In the genomic region with DNA sequence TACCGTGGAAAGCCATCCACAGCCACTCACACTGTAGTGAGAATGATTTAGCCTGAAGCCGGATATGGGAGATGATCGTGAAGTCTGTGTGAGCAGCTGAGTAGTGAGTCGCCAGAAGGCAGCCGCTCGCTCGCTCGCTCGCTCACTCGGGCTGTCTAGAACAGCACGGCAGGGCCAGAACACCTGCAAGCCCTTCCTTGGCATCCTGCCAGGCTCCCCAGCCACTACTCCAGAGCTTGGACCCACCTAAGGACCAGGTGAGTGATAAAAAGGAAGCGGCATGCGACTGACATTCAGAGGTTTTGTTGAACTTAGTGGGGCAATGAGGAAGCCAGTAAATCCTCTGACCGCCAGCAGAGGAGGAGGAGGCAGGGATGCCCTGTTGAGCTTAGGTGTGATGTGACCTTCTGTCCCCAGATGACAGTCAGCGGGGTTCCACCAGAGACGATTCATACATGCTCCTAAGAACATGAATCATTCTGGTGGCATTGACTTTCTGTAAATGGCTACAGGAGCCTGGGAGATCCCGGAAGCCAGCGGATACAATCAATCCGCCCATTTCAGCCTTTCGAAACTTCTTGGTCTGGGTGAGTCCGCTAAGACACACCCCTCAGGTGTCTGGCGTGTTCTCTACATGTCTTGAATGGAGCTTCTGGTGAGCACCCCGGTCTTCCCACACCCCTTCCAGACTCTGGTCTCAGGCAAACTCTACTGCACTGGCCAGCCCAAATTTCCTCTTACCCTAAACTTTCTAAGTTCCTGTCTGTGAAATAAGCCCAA, we compare ENCODE assay signal across 22 mouse cellular contexts. TPM values are rescaled to one million over a fixed set of nuclear protein-coding genes. Genes with fewer than 3 reads are reported as not detected.
A peak's percentile ranks its signal among the peaks of the same experiment; 100 is the strongest.
DNase-seq lines count a peak whose midpoint lies in the region; ATAC-seq and TF ChIP-seq lines count a peak whose summit lies in the region.
"Had no signal": no experiment of that assay in that cellular context is flagged by ENCODE, and none has a peak within 500 bp of the region (broad histone marks: within the 10 kb centered on the region; RNA-seq: fewer than 3 reads in every experiment).

No protein-coding gene starts in this region.

- no peak overlapping the region for H3K9ac ChIP-seq in forebrain, postnatal 0 days
- H3K9ac ChIP-seq in forebrain, embryonic 15.5 days (replicated peaks) = no peak overlapping the region
- no peak overlapping the region for H3K9ac ChIP-seq in intestine, embryonic 14.5 days (ENCODE audit: low read length)
- no peak overlapping the region for H3K9ac ChIP-seq in stomach, postnatal 0 days (ENCODE audit: low read length)
- H3K9ac ChIP-seq: heart, embryonic 13.5 days; hindbrain, embryonic 15.5 days; limb, embryonic 13.5 days; liver, embryonic 14.5 days had no signal

- no peaks in the 10 kb centered on the region for H3K27me3 ChIP-seq in forebrain, postnatal 0 days (ENCODE audit: insufficient read depth, low read length)
- H3K27me3 ChIP-seq in forebrain, embryonic 15.5 days = no peaks in the 10 kb centered on the region
- no peaks in the 10 kb centered on the region for H3K27me3 ChIP-seq in intestine, embryonic 14.5 days (replicated peaks; ENCODE audit: control insufficient read depth, insufficient read depth, low read length)
- H3K27me3 ChIP-seq in stomach, postnatal 0 days (ENCODE audit: control insufficient read depth, insufficient read depth, low read length) = no peaks in the 10 kb centered on the region
- H3K27me3 ChIP-seq: hindbrain, embryonic 15.5 days had no signal

- no peak for TF ChIP-seq EP300 in stomach, postnatal 0 days (optimal IDR thresholded peaks at IDR 0.05)

- no peak for ATAC-seq in forebrain, postnatal 0 days
- no peak for ATAC-seq in forebrain, embryonic 15.5 days (replicated peaks)
- ATAC-seq in intestine, embryonic 14.5 days (replicated peaks; ENCODE audit: low FRiP score, low TSS enrichment, low read depth) = 0 out of 2 replicates have a peak, but pooled peaks have one; percentile 21
- ATAC-seq in stomach, postnatal 0 days (ENCODE audit: low FRiP score, low TSS enrichment) = peak; percentile 31; the same call in 1 of the 2 replicates
- no peak for ATAC-seq in frontal cortex, adult (ENCODE audit: low TSS enrichment)
- ATAC-seq: activated CD4-positive, CD25-positive, alpha-beta regulatory T cell, adult 4 months had no signal

- H3K9me3 ChIP-seq in forebrain, postnatal 0 days (ENCODE audit: low read length) = no peaks in the 10 kb centered on the region
- H3K9me3 ChIP-seq in forebrain, embryonic 15.5 days = no peaks in the 10 kb centered on the region
- H3K9me3 ChIP-seq in intestine, embryonic 14.5 days (ENCODE audit: control insufficient read depth, low read length) = no peaks in the 10 kb centered on the region
- H3K9me3 ChIP-seq in stomach, postnatal 0 days (ENCODE audit: control insufficient read depth, low read length) = no peaks in the 10 kb centered on the region
- H3K9me3 ChIP-seq: heart, embryonic 13.5 days; hindbrain, embryonic 15.5 days; limb, embryonic 13.5 days; midbrain, embryonic 10.5 days had no signal

- H3K4me2 ChIP-seq in forebrain, postnatal 0 days (ENCODE audit: low read depth) = no peak overlapping the region
- no peak overlapping the region for H3K4me2 ChIP-seq in forebrain, embryonic 15.5 days (replicated peaks)
- H3K4me2 ChIP-seq in intestine, embryonic 14.5 days (ENCODE audit: low read length) = no peak overlapping the region
- no peak overlapping the region for H3K4me2 ChIP-seq in stomach, postnatal 0 days (replicated peaks; ENCODE audit: low read depth)
- H3K4me2 ChIP-seq: heart, embryonic 13.5 days; hindbrain, embryonic 15.5 days; limb, embryonic 13.5 days had no signal

- no peak overlapping the region for H3K4me3 ChIP-seq in forebrain, postnatal 0 days (ENCODE audit: low read depth, low read length)
- no peak overlapping the region for H3K4me3 ChIP-seq in forebrain, embryonic 15.5 days
- no peak overlapping the region for H3K4me3 ChIP-seq in intestine, embryonic 14.5 days (ENCODE audit: low read depth, low read length)
- H3K4me3 ChIP-seq in stomach, postnatal 0 days (ENCODE audit: low read depth, low read length) = no peak overlapping the region
- H3K4me3 ChIP-seq: heart, embryonic 13.5 days; hindbrain, embryonic 15.5 days; limb, embryonic 13.5 days; midbrain, embryonic 10.5 days had no signal

- peak; percentile 11 for DNase-seq in forebrain, postnatal 0 days
- peak; percentile 37 to 42 for DNase-seq in right cerebral cortex, postnatal 10 days (ENCODE audit: low spot score in 2 of 2)
- DNase-seq in right cerebral cortex, postnatal 36 days (ENCODE audit: low spot score in 2 of 2) = no peak
- no peak for DNase-seq in intestine, embryonic 14.5 days (ENCODE audit: low spot score)
- peak; percentile 45 for DNase-seq in stomach, postnatal 0 days (ENCODE audit: low spot score)
- DNase-seq: adrenal gland, postnatal 25 days; cerebellum, adult 2 months; heart, postnatal 36 days; thymus, postnatal 25 days had no signal

- no peaks in the 10 kb centered on the region for H3K36me3 ChIP-seq in forebrain, postnatal 0 days (ENCODE audit: insufficient read depth)
- H3K36me3 ChIP-seq in forebrain, embryonic 15.5 days = no peaks in the 10 kb centered on the region
- H3K36me3 ChIP-seq in intestine, embryonic 14.5 days (ENCODE audit: control insufficient read depth, insufficient read depth, low read length) = no peaks in the 10 kb centered on the region
- H3K36me3 ChIP-seq in stomach, postnatal 0 days (ENCODE audit: control insufficient read depth, insufficient read depth, low read length) = no peaks in the 10 kb centered on the region
- H3K36me3 ChIP-seq: heart, embryonic 13.5 days; hindbrain, embryonic 15.5 days; limb, embryonic 13.5 days; midbrain, embryonic 10.5 days had no signal

- no peak for TF ChIP-seq CTCF in forebrain, postnatal 0 days (IDR thresholded peaks at IDR 0.05; ENCODE audit: low read depth)
- no peak for TF ChIP-seq CTCF in stomach, postnatal 0 days (IDR thresholded peaks at IDR 0.05; ENCODE audit: low read depth)

- 77% methylated on average over 23 of the region's 23 CpGs for WGBS in forebrain, postnatal 0 days
- WGBS in forebrain, embryonic 15.5 days = 78% methylated on average over 23 of the region's 23 CpGs
- 65% methylated on average over 23 of the region's 23 CpGs for WGBS in intestine, embryonic 14.5 days
- WGBS in stomach, postnatal 0 days = 46% methylated on average over 23 of the region's 23 CpGs

- no peaks in the 10 kb centered on the region for H3K4me1 ChIP-seq in forebrain, postnatal 0 days (ENCODE audit: insufficient read depth)
- H3K4me1 ChIP-seq in forebrain, embryonic 15.5 days = no peaks in the 10 kb centered on the region; the same call in 1 of the 2 replicates
- H3K4me1 ChIP-seq in intestine, embryonic 14.5 days (replicated peaks; ENCODE audit: control insufficient read depth, insufficient read depth, low read length) = no peaks in the 10 kb centered on the region
- H3K4me1 ChIP-seq in stomach, postnatal 0 days (replicated peaks; ENCODE audit: control insufficient read depth, insufficient read depth) = no peaks in the 10 kb centered on the region
- H3K4me1 ChIP-seq: hindbrain, embryonic 15.5 days had no signal

- no peak overlapping the region for H3K27ac ChIP-seq in forebrain, postnatal 0 days (ENCODE audit: low read depth, low read length)
- H3K27ac ChIP-seq in forebrain, embryonic 15.5 days (replicated peaks) = no peak overlapping the region
- no peak overlapping the region for H3K27ac ChIP-seq in intestine, embryonic 14.5 days (ENCODE audit: low read depth)
- no peak overlapping the region for H3K27ac ChIP-seq in stomach, postnatal 0 days (replicated peaks)
- H3K27ac ChIP-seq: heart, embryonic 13.5 days; hindbrain, embryonic 15.5 days; limb, embryonic 13.5 days; liver, embryonic 14.5 days; midbrain, embryonic 10.5 days had no signal

RNA-seq across cellular contexts. Expression of a gene that starts 30.0 kb away (rescaled TPM):
- total RNA-seq in forebrain, postnatal 0 days (2014; rRNA removed) = not detected in 2 replicates
- polyA plus RNA-seq in forebrain, postnatal 0 days (2015; fragmentation: Nextera tagmentation; extraction: Ambion mirVana) = 0.23 TPM in 1 of 2 replicates, not detected in the other
- not detected in 2 replicates for polyA plus RNA-seq in forebrain, embryonic 15.5 days (2015; fragmentation: Nextera tagmentation; extraction: Ambion mirVana)
- polyA plus RNA-seq in intestine, embryonic 14.5 days (2014; fragmentation: Nextera tagmentation; extraction: Ambion mirVana) = not detected in 2 replicates
- not detected in 2 replicates for polyA plus RNA-seq in stomach, postnatal 0 days (2015; fragmentation: Nextera tagmentation; extraction: Ambion mirVana)
- total RNA-seq: adrenal gland, postnatal 25 days; heart, postnatal 36 days; left cerebral cortex, postnatal 10 days had no signal
- polyA plus RNA-seq: activated CD4-positive, CD25-positive, alpha-beta regulatory T cell, adult 4 months; cerebellum, adult 2 months; cortical plate, adult 2 months; forebrain, embryonic 11.5 days; heart, embryonic 13.5 days; kidney, embryonic 14.5 days; limb, embryonic 13.5 days; liver, embryonic 14.5 days; midbrain, embryonic 10.5 days; neural tube, embryonic 11.5 days had no signal

Comparison
In these comparisons a context has a peak if more than half of its experiments do, and no peak if none do; other contexts are left out.
1. DNase-seq: peak in forebrain, postnatal 0 days (single experiment), right cerebral cortex, postnatal 10 days (2 of 2) and stomach, postnatal 0 days (single experiment); none in right cerebral cortex, postnatal 36 days (0 of 2) and intestine, embryonic 14.5 days (single experiment).
2. ATAC-seq: peak in intestine, embryonic 14.5 days (single experiment) and stomach, postnatal 0 days (single experiment); none in forebrain, postnatal 0 days (single experiment), forebrain, embryonic 15.5 days (single experiment) and frontal cortex, adult (single experiment).